Mouse (Mus musculus) ovary, postnatal 36 days (tissue): ENCODE measurements around the gene Akr1c14.
"Not testable (repeated sequence)": the region's sequence is repeated elsewhere in the genome, so short reads cannot be mapped to it uniquely, and the experiment has no call there.

ENCODE experiments used
- DNase-seq: peaks from one replicate; pipeline ENCODE4 v3.0.0; 2022; ENCODE audit warnings: low spot score, mixed read lengths

Gene Akr1c14

DNA sequence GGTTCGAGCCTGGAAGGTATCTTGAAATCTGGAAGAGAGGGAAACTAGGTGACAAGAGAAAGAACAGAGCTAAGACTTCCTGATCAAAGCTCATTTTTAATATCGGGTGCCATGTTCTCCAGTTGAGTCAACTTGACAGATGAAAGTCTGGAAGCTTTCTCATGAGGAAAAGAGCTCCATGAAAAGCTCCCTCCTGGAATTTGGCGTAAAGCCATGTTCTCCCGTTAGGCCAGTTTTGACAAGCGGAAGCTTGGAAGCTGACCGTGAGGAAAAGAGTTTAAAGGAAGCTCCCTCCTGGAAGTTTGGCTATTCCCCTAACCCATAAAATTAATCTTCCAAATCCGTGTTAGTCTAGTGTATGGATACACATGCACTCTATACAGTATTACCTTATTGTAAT lies 74.3 kb downstream of the Akr1c14 start:
- DNase-seq: no peak

DNA sequence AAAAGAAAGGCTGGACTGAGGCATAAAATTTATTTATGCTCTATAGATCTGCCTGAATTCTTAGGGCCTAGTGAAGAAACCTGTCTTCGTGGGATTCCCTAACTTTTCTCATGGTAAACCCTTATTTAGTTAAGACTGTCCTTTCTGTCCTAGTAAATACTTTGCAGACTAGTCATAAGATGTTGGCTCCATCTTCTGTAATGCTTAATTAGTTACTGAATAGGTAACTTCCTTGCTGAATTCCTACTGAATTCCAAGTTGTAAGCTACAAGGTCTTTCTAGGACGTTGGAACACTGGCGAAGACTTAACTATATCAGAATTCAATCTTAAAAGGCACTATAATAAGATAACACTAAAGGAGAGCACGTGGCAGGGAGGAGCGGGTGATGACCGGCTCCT lies 75.7 kb downstream of the Akr1c14 start:
- not testable (repeated sequence) for DNase-seq

DNA sequence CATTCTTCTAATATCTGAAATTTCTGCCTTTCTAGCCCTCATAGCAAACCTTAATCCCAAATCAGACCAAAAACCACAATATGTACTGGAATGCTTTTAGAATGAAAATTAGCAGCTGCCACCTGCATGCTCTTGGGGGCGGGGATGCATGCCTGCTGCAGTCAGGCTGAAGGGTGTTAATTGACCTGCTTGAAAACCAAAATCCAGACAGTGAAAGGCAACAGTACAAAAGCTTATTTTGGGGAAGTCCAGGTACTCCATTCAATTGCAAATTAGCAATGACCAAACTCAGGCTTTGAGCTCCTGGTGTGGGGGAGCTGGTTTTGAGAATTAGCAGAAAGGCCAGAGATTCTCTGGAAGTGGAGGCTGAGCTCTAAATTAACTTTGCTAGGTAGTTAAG lies 77.0 kb downstream of the Akr1c14 start:
- DNase-seq: not testable (repeated sequence)

DNA sequence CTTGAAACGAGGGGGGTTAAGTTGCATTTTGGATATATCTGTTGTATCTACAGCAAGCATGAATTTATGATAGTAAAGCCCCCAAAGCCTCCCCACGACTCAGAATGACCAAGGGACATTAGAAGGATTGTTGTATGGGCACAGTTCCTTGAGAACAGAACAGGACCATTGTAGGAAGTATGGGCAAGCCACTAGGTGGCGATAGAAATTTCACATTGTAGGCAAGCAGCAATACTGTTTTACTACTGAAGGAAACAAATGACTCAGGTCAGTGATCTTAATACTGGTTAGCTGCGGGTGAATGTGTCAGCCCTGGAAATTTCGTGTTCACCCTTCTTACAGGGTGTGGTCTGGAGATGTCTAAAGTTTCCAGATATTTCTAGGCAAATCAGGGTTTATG lies 80.3 kb downstream of the Akr1c14 start:
- DNase-seq: no peak

DNA sequence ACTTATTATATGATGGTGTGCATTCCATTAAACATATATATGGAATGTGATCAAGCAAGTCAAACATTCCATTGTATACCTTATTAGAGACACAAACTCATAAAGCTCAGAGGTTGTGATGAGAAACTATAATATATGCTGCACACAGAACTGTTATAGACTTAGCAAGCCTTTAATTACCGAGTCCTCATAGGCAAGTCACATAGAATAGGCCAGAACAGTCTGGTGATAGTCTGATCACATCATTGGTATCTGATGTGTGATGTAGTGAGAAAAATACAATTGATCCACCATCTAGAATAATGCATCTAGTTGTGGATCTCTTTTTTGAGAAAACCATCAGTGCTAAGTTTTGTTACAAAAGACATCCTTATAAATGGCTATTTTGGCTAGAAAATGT lies 82.5 kb downstream of the Akr1c14 start:
- DNase-seq: no peak

DNA sequence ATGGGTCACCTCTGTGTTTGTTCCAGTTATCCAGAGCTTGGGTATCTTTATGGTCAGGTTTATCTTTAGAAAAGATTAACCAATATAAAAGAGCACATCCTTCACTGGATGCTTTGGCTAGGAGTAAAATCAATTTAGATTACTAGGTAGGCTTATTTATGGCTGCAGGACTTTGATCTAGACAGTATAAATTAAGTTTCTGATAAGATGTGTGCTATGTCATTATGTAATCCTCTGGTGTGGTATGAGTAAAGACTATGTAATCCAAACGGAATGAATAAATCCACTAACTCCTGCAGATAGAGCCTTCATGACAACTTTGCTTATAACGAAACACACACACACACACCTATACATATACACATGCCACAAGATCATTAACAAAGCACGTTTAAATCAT lies 82.9 kb downstream of the Akr1c14 start:
- DNase-seq: no peak

DNA sequence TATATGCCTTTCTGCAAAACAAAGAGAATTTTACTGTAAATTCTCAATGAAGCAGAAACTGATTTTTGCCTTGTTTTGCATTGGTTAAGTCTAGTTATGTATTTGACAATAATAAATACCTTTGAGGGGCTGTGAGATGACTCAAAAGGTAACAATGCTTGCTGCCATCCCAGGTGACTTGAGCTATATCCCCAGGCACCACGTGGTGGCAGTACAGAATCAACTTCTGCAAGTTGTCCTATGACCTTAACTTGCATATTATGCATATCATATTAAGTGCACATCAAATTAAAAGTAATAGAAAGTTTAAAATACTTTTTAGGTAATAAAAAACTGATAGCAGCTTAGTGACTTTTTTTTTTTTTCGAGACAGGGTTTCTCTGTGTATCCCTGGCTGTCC lies 84.3 kb downstream of the Akr1c14 start:
- peak; percentile 14 for DNase-seq
